Mouse (Mus musculus): ENCODE data around the gene Jmjd8. TPM values are rescaled to one million over a fixed set of nuclear protein-coding genes. Genes with fewer than 3 reads are reported as not detected.
A peak's percentile ranks its signal among the peaks of the same experiment; 100 is the strongest.

The Jmjd8 gene
- polyA plus RNA-seq, 1 experiment from 2014 or later = 46.3 TPM

GRCm38 (mm10) chr17:25791843-25792527 lies 36.7 kb upstream of the Jmjd8 start:
- under 1% methylated on average over 45 of the region's 45 CpGs for WGBS
- H3K36me3 ChIP-seq (ENCODE audit: control insufficient read depth, insufficient read depth, low read length) = no peaks in the 10 kb centered on the region; the same call in 1 of the 2 replicates
- H3K27ac ChIP-seq (ENCODE audit: low read depth, low read length) = peak overlapping the region; percentile 94
- H3K9ac ChIP-seq (ENCODE audit: low read depth, low read length) = peak overlapping the region; percentile 88
- no peaks in the 10 kb centered on the region for H3K9me3 ChIP-seq (ENCODE audit: control insufficient read depth, low read length)
- DNase-seq (ENCODE audit: low spot score) (peak; percentile 90), ATAC-seq (ENCODE audit: low FRiP score) (peak; percentile 41)
- H3K4me3 ChIP-seq (ENCODE audit: low read depth, low read length) = peak overlapping the region; percentile 78
- H3K4me2 ChIP-seq (replicated peaks; ENCODE audit: low read depth, low read length) = peak overlapping the region; percentile 88
- H3K4me1 ChIP-seq (replicated peaks; ENCODE audit: control insufficient read depth, insufficient read depth, low read length) = peaks cover 23% of the 10 kb centered on the region
- no peaks in the 10 kb centered on the region for H3K27me3 ChIP-seq (ENCODE audit: control insufficient read depth, insufficient read depth, low read length)

DNA sequence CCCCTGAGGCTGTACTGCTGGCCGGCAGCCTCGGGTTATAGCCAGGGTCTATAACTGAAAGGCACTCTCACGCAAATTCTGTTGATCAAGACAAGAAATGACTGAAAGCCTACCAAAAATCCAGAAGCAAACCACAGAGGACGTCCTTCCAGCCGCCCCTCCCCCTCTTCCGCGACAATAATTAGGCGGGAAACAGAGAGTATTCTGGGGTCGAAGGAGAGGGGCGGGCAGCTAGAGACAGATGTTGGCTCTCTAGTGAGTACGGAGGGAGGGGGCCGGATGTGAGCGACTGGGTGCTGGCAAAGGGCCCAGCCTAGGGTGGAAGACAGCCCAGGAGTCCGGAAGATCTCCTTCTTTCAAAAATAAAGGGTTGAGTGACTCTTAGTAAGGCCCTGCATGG lies 36.1 kb upstream of the Jmjd8 start, which contains the start of gene Fam173a:
TSS of gene Fam173a (minus strand) at position 287 of the 400 bp plus-strand sequence.
- under 1% methylated on average over 14 of the region's 14 CpGs for WGBS
- peaks cover 23% of the 10 kb centered on the region for H3K4me1 ChIP-seq (replicated peaks; ENCODE audit: control insufficient read depth, insufficient read depth, low read length)
- no peak for DNase-seq (ENCODE audit: low spot score)

GRCm38 (mm10) chr17:25794197-25794596 lies 34.5 kb upstream of the Jmjd8 start:
- ATAC-seq (ENCODE audit: low FRiP score) (peak; percentile 30; the same call in 1 of the 2 replicates), DNase-seq (ENCODE audit: low spot score) (peak; percentile 64)
- Histone ChIP-seq H3K9ac (ENCODE audit: low read depth, low read length) (peak overlapping the region; percentile 29), H3K4me1 (replicated peaks; ENCODE audit: control insufficient read depth, insufficient read depth, low read length) (peaks cover 23% of the 10 kb centered on the region), H3K27ac (ENCODE audit: low read depth, low read length) (peak overlapping the region; percentile 94), H3K4me3 (ENCODE audit: low read depth, low read length) (peak overlapping the region; percentile 80; the same call in 1 of the 2 replicates), H3K4me2 (replicated peaks; ENCODE audit: low read depth, low read length) (peak overlapping the region; percentile 95), H3K9me3 (ENCODE audit: control insufficient read depth, low read length) (no peaks in the 10 kb centered on the region), H3K36me3 (ENCODE audit: control insufficient read depth, insufficient read depth, low read length) (no peaks in the 10 kb centered on the region), H3K27me3 (ENCODE audit: control insufficient read depth, insufficient read depth, low read length) (no peaks in the 10 kb centered on the region)
- WGBS = 29% methylated on average over 13 of the region's 13 CpGs

More for the DNA sequence above, 36.1 kb upstream of the Jmjd8 start, which contains the start of gene Fam173a:
- no peaks in the 10 kb centered on the region for H3K36me3 ChIP-seq (ENCODE audit: control insufficient read depth, insufficient read depth, low read length)
- no peaks in the 10 kb centered on the region for H3K9me3 ChIP-seq (ENCODE audit: control insufficient read depth, low read length)
- 0 out of 2 replicates have a peak, but pooled peaks have one; percentile 46 for ATAC-seq (ENCODE audit: low FRiP score)
- H3K9ac ChIP-seq (ENCODE audit: low read depth, low read length) = peak within 1 kb of the TSS; percentile 88
- H3K4me2 ChIP-seq (replicated peaks; ENCODE audit: low read depth, low read length) = peak within 1 kb of the TSS; percentile 95
- H3K27ac ChIP-seq (ENCODE audit: low read depth, low read length) = peak within 1 kb of the TSS; percentile 94
- H3K27me3 ChIP-seq (ENCODE audit: control insufficient read depth, insufficient read depth, low read length) = no peaks in the 10 kb centered on the region
- peak within 1 kb of the TSS; percentile 78 for H3K4me3 ChIP-seq (ENCODE audit: low read depth, low read length)

DNA sequence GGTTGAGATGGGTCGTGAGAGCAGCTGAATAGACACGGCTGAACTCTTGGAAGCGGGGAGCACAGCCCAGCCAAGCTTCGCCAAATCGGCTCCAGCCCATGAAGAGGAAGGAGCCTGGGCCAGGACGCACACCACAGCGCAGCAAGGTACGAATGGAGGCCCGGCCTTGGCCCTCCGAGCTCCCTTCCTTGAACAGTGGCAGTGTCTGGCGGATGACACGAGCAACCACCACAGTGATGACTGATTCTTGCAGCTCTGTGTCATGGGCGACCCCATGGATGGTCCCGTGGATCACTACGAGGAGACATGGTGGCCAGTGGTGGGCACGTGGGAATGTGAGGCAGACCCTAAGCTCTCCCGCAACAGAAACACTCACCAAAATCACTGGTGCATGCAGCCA lies 33.7 kb upstream of the Jmjd8 start:
- DNase-seq (ENCODE audit: low spot score) = no peak
- peaks cover 23% of the 10 kb centered on the region for H3K4me1 ChIP-seq (replicated peaks; ENCODE audit: control insufficient read depth, insufficient read depth, low read length)

GRCm38 (mm10) chr17:25795609-25796092 lies 33.0 kb upstream of the Jmjd8 start, which contains the start of gene AC134908.4:
Gene AC134908.4 (minus strand): TSS chr17:25795659.
- Histone ChIP-seq H3K4me3 (ENCODE audit: low read depth, low read length) (peak within 1 kb of the TSS; percentile 80), H3K4me2 (replicated peaks; ENCODE audit: low read depth, low read length) (peak within 1 kb of the TSS; percentile 95), H3K27me3 (ENCODE audit: control insufficient read depth, insufficient read depth, low read length) (no peaks in the 10 kb centered on the region), H3K4me1 (replicated peaks; ENCODE audit: control insufficient read depth, insufficient read depth, low read length) (peaks cover 23% of the 10 kb centered on the region), H3K9ac (ENCODE audit: low read depth, low read length) (peak within 1 kb of the TSS; percentile 82), H3K27ac (ENCODE audit: low read depth, low read length) (peak within 1 kb of the TSS; percentile 94), H3K9me3 (ENCODE audit: control insufficient read depth, low read length) (no peaks in the 10 kb centered on the region), H3K36me3 (ENCODE audit: control insufficient read depth, insufficient read depth, low read length) (no peaks in the 10 kb centered on the region)
- ATAC-seq (ENCODE audit: low FRiP score) (peak; percentile 48; the same call in 1 of the 2 replicates), DNase-seq (ENCODE audit: low spot score) (peak; percentile 78)
- WGBS = 2% methylated on average over 6 of the region's 6 CpGs

More for the DNA sequence above, 33.7 kb upstream of the Jmjd8 start:
- 48% methylated on average over 17 of the region's 17 CpGs for WGBS
- Histone ChIP-seq H3K27ac (ENCODE audit: low read depth, low read length) (peak overlapping the region; percentile 94), H3K9me3 (ENCODE audit: control insufficient read depth, low read length) (no peaks in the 10 kb centered on the region), H3K4me2 (replicated peaks; ENCODE audit: low read depth, low read length) (peak overlapping the region; percentile 95), H3K9ac (ENCODE audit: low read depth, low read length) (peak overlapping the region; percentile 82), H3K4me3 (ENCODE audit: low read depth, low read length) (peak overlapping the region; percentile 80), H3K36me3 (ENCODE audit: control insufficient read depth, insufficient read depth, low read length) (no peaks in the 10 kb centered on the region), H3K27me3 (ENCODE audit: control insufficient read depth, insufficient read depth, low read length) (no peaks in the 10 kb centered on the region)
- ATAC-seq (ENCODE audit: low FRiP score) = no peak

- Histone ChIP-seq H3K9ac (ENCODE audit: low read depth, low read length) (peak overlapping the region; percentile 82), H3K27me3 (ENCODE audit: control insufficient read depth, insufficient read depth, low read length) (no peaks in the 10 kb centered on the region), H3K27ac (ENCODE audit: low read depth, low read length) (peak overlapping the region; percentile 94), H3K36me3 (ENCODE audit: control insufficient read depth, insufficient read depth, low read length) (no peaks in the 10 kb centered on the region), H3K9me3 (ENCODE audit: control insufficient read depth, low read length) (no peaks in the 10 kb centered on the region), H3K4me1 (replicated peaks; ENCODE audit: control insufficient read depth, insufficient read depth, low read length) (peaks cover 21% of the 10 kb centered on the region), H3K4me2 (replicated peaks; ENCODE audit: low read depth, low read length) (peak overlapping the region; percentile 95), H3K4me3 (ENCODE audit: low read depth, low read length) (peak overlapping the region; percentile 80)
- WGBS = 0% methylated on average over 37 of the region's 37 CpGs
- DNase-seq (ENCODE audit: low spot score) (peak; percentile 56), ATAC-seq (ENCODE audit: low FRiP score) (no peak)
Observed at GRCm38 (mm10) chr17:25796211-25796771, 32.4 kb upstream of the Jmjd8 start.

DNA sequence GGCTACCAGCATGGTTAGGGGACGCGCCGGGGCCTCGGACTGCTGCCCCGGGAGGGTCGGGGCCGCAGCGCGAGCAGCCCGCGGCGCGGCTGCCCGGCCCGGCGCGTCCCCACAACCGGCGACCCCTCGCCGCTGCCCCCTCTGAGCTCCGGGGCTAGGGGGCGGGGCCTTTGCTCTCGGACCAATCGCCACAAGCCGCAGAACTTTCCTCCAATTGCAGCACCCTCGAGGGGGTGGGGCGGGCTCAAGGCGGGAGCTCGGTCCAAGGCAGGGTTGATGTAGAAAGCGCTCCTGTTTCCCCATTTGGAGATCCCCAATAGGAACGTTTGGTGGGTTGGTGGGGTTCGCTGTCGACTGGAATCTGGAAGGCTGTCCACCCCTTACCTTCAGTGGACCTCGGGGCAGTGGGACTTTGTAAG lies 31.7 kb upstream of the Jmjd8 start, which contains the start of gene Metrn:
TSS of gene Metrn (minus strand) at position 186 of the 419 bp plus-strand sequence.
- no peaks in the 10 kb centered on the region for H3K27me3 ChIP-seq (ENCODE audit: control insufficient read depth, insufficient read depth, low read length)
- peak within 1 kb of the TSS; percentile 95 for H3K4me2 ChIP-seq (replicated peaks; ENCODE audit: low read depth, low read length)
- peak; percentile 93 for DNase-seq (ENCODE audit: low spot score)
- ATAC-seq (ENCODE audit: low FRiP score) = peak; percentile 67
- peak within 1 kb of the TSS; percentile 82 for H3K9ac ChIP-seq (ENCODE audit: low read depth, low read length)
- peaks cover 18% of the 10 kb centered on the region for H3K4me1 ChIP-seq (replicated peaks; ENCODE audit: control insufficient read depth, insufficient read depth, low read length)
- peak within 1 kb of the TSS; percentile 94 for H3K27ac ChIP-seq (ENCODE audit: low read depth, low read length)
- H3K36me3 ChIP-seq (ENCODE audit: control insufficient read depth, insufficient read depth, low read length) = no peaks in the 10 kb centered on the region
- under 1% methylated on average over 23 of the region's 35 CpGs for WGBS
- H3K9me3 ChIP-seq (ENCODE audit: control insufficient read depth, low read length) = no peaks in the 10 kb centered on the region
- peak within 1 kb of the TSS; percentile 80 for H3K4me3 ChIP-seq (ENCODE audit: low read depth, low read length)

DNA sequence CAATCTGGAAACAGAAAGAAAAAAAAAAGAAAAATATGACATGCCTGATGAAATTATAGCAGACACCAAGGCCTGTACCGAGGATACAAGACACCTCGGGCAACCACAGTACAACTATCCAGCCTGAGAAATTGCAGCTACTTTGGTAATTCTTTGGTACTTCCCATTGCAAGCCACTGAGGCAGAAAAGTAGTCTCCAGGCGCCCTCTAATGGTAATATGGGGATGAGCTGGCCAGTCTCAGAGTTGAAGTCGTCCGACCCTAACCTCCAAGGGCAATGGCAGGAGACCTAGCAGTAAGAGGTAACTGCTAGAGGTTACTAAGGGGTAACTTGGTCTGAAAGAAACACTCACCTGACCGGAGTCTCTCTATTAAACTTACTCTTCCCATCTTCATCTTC lies 27.6 kb upstream of the Jmjd8 start:
- Histone ChIP-seq H3K27ac (ENCODE audit: low read depth, low read length) (no peak overlapping the region), H3K4me2 (replicated peaks; ENCODE audit: low read depth, low read length) (no peak overlapping the region), H3K4me3 (ENCODE audit: low read depth, low read length) (no peak overlapping the region), H3K27me3 (ENCODE audit: control insufficient read depth, insufficient read depth, low read length) (no peaks in the 10 kb centered on the region), H3K4me1 (replicated peaks; ENCODE audit: control insufficient read depth, insufficient read depth, low read length) (peaks cover 15% of the 10 kb centered on the region), H3K36me3 (ENCODE audit: control insufficient read depth, insufficient read depth, low read length) (no peaks in the 10 kb centered on the region), H3K9ac (ENCODE audit: low read depth, low read length) (no peak overlapping the region), H3K9me3 (ENCODE audit: control insufficient read depth, low read length) (no peaks in the 10 kb centered on the region)
- ATAC-seq (ENCODE audit: low FRiP score) = no peak
- 9% methylated on average over 6 of the region's 6 CpGs for WGBS
- DNase-seq (ENCODE audit: low spot score) = peak; percentile 82
